Mouse (Mus musculus) embryonic facial prominence, embryonic 12.5 days (tissue): ENCODE results near the gene Nrde2. TPM values are rescaled to one million over a fixed set of nuclear protein-coding genes. Genes with fewer than 3 reads are reported as not detected.

Experiments
- ATAC-seq: fragments of 200-750 bp; cut with Nextera tagmentation; 2 replicates; pipeline ENCODE4 v1.8.0; 2017; ENCODE audit not compliant: insufficient number of reproducible peaks, insufficient read depth, low FRiP score, low TSS enrichment
- H3K27ac ChIP-seq: fragments of 300-500 bp; sonication (generic); 2 replicates; pipeline ENCODE4 v1.5.1; 2016; ENCODE audit warnings: mild to moderate bottlenecking
- H3K27me3 ChIP-seq: fragments of 300-500 bp; sonication (generic); 2 replicates; pipeline ENCODE4 v1.6.1; 2016; ENCODE audit warnings: mild to moderate bottlenecking, moderate library complexity
- H3K36me3 ChIP-seq: fragments of 300-500 bp; sonication (generic); 2 replicates; pipeline ENCODE4 v1.6.1; 2016; ENCODE audit warnings: mild to moderate bottlenecking
- H3K4me1 ChIP-seq: fragments of 300-500 bp; sonication (generic); 2 replicates; pipeline ENCODE4 v1.6.1; 2016
- H3K4me2 ChIP-seq: fragments of 300-500 bp; sonication (generic); replicated peaks from 2 replicates; pipeline ENCODE4 v1.6.1; 2016; ENCODE audit warnings: mild to moderate bottlenecking, moderate library complexity
- H3K4me3 ChIP-seq: fragments of 300-500 bp; sonication (generic); 2 replicates; pipeline ENCODE4 v1.5.1; 2016; ENCODE audit warnings: mild to moderate bottlenecking
- H3K9ac ChIP-seq: fragments of 300-500 bp; sonication (generic); 2 replicates; pipeline ENCODE4 v1.6.1; 2016; ENCODE audit warnings: mild to moderate bottlenecking, moderate library complexity
- H3K9me3 ChIP-seq: fragments of 300-500 bp; sonication (generic); 2 replicates; pipeline ENCODE4 v1.6.1; 2016; ENCODE audit warnings: mild to moderate bottlenecking, moderate library complexity
- WGBS: fragments of 180-500 bp; shearing (Covaris S2); methylation state at CpG from one replicate; pipeline ENCODE4 v1.1.7; 2016; 5-methylcytosine and 5-hydroxymethylcytosine counted together
- polyA plus RNA-seq: library from polyadenylated mRNA; unstranded; fragments of >200 nt; fragmentation: Nextera tagmentation; extraction: Ambion mirVana; gene quantifications from 2 replicates; pipeline ENCODE4 v1.2.1, GENCODE M21; 2016

Gene Nrde2
- polyA plus RNA-seq, 1 experiment from 2014 or later = 16.7 TPM

GRCm38 (mm10) chr12:100079636-100080286 lies 79.7 kb downstream of the Nrde2 start:
- Histone ChIP-seq H3K9ac (no peak overlapping the region), H3K4me2 (no peak overlapping the region), H3K4me3 (no peak overlapping the region), H3K36me3 (no peaks in the 10 kb centered on the region), H3K27ac (no peak overlapping the region), H3K4me1 (peaks cover 5% of the 10 kb centered on the region; the same call in 1 of the 2 replicates), H3K9me3 (no peaks in the 10 kb centered on the region), H3K27me3 (no peaks in the 10 kb centered on the region)
- WGBS = 69% methylated on average over 8 of the region's 8 CpGs
- ATAC-seq = no peak

GRCm38 (mm10) chr12:100075715-100076114 lies 83.7 kb downstream of the Nrde2 start:
- no peak overlapping the region for H3K9ac ChIP-seq
- no peak for ATAC-seq
- no peaks in the 10 kb centered on the region for H3K4me1 ChIP-seq
- H3K9me3 ChIP-seq = no peaks in the 10 kb centered on the region
- 76% methylated on average over 4 of the region's 4 CpGs for WGBS
- no peaks in the 10 kb centered on the region for H3K27me3 ChIP-seq
- no peak overlapping the region for H3K27ac ChIP-seq
- no peak overlapping the region for H3K4me3 ChIP-seq
- no peak overlapping the region for H3K4me2 ChIP-seq
- H3K36me3 ChIP-seq = no peaks in the 10 kb centered on the region

Other genes starting within 250 kb of the Nrde2 start
- gene Kcnk13, start 195.2 kb downstream of the Nrde2 start, polyA plus RNA-seq = 1.5 TPM in 2 replicates
- gene Psmc1, start 49.5 kb downstream of the Nrde2 start, polyA plus RNA-seq = 307 TPM in 2 replicates
- gene Calm1, start 39.8 kb upstream of the Nrde2 start, polyA plus RNA-seq = 1,186 and 1,211 TPM in 2 replicates